Mouse (Mus musculus) neural tube, embryonic 10.5 days (tissue): ENCODE results near the gene Gm42715.
"Not testable (repeated sequence)": the region's sequence is repeated elsewhere in the genome, so short reads cannot be mapped to it uniquely, and the experiment has no call there.

Source experiments
- DNase-seq: peaks from one replicate; pipeline ENCODE4 v3.0.0-alpha.2; 2017; ENCODE audit warnings: low spot score; ENCODE audit errors: extremely low spot score

Gene Gm42715

DNA sequence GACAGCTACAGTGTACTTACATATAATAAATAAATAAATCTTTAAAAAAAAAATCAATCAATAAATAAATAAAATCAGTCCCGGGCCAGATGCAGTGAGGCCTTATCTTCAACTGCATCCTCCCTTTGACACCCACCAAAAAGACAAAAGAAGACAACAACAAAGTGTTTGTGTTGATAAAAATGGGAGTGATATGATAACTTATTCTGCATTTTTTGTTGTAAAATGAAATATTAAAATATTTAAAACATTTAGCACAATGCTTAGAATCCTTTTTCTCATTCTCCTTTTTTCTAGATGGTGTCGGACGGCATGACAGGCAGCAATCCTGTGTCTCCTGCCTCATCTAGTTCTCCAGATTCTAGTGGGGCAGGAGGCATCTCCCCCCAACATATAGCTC lies at the start of gene Gm42715:
Gene Gm42715, plus strand, starts transcription at position 301 of the 400 bp plus-strand sequence.
- DNase-seq = no peak

DNA sequence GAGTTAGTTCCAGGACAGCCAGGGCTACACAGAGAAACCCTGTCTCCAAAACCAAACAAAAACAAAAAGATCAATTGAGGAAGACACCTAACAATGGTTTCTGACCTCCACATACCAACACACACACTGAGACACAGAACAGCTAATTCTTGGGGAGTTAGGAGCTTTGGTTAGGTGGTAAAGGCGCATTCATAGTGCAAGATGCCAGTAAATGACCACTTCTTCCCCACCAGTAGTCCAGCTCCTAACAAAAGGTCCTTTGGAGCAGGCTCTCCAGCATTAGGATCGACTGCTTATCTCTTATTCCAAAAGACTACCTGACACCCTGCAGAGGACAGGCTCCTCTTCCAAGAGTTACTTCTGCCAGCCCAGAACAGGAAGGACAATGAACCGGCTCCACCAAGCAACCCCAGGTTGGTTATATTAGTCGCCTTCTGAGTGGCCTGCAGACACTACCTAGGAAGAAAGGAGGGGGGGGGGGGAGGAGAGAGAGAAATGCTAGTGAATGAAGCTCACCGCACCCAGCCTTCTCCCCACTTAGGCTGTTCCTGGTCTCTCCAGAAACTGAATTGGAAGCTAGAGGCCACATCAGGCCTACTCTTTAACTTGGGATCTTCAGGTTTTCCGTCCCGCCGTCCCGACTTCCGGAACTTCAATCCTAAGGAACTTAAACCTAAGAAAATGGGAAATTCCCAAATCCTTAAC lies 49.2 kb upstream of the Gm42715 start:
- DNase-seq = peak; percentile 56

DNA sequence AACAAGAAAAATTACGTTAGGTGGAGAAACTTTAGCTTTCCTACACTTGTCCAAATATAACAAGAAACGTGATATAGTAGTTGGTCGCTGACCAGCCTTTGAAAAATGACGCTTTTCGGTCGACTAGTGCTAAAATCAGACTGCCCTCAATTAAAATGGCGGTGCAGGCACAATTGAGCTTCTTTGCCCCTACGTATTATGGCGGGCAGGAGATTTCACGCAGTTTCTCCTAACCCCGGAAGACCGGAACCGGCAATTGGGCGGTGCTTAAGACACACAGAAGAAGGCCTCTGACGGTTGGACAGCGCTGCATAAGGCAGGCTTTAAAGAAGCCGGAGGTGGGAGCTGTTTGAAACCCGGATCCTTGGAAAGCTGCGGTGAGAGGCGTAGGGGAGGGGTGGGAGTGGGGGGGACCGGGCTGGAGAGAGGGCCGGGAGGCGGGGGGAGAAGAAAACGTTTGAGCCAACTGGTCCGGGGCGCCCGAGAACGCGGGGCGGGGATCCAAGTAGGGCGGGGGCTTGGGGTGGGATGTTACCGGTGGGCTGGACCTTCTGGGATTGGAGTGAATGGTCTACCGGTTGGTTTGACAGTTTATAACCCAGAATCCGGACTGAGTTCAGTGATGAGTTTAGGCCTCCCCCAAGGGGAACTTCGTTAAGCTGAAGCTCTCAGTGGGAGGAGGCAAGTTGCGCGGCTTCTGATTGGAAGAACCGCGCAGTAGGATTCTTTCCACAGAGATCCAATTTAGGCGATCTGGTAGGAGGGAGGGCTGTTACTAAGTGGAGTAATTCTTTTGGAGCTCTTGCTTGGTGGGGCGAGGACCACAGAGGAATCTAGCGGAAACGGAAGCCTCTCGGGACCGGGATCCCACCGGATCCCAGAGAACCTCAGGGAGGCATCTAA lies 48.4 kb upstream of the Gm42715 start:
- peak; percentile 89 for DNase-seq

DNA sequence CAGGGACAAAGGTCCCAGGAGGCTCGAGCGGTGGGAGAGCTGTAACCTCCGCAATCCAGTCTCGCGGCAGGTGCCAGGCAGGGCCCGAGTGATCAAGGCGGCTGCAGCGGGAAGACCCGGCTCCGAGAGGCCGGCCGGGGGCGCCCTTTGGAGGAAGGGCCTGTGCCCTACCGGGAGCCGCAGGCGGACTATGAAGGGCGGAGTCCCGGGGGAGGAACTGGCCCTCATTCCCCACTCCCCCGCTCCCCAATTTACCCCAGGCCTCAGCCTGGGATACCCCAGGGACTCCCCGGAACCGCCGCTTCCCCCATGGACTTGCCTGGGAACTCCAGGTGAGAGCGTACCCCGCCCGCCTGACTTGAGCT lies 47.8 kb upstream of the Gm42715 start:
- peak; percentile 73 for DNase-seq

DNA sequence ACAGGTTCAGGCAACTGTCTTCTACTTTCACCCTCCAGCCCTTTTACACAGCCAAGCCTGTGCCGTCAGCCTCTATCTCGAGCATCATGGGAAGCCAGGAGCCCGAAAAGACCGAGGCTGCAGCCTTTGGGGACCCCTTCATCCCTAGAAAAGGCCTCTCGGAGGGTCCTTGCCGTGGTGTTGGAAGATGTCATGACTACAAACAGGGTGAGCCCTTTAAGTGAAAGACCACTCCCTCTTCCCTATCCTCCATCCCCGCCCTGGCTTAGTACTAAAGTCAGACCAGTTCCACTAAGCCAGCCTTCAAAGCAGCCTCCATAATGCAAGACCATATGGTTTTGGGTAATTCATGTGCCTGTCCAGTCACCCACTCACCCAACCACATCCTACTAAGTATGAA lies 47.3 kb upstream of the Gm42715 start:
- DNase-seq = no peak

DNA sequence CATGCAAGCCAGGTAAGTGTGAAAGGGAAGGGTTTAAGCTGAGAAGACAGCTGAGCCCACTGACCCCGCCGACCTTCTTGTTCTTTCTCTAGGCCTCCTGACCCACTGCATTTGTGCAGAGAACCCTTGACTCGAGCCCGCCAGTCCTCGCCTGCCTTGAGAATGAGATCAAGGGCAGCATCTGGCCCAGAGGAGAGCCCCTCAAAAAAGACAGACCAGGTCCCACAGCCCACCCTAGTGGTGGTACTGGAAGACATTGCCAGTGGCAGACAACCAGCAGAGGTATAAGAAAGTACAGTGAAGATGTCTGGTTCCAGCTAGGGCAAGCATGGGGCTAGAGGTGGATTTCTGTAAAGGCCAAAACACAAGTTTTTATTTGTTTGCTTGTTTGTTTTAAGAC lies 45.7 kb upstream of the Gm42715 start:
- no peak for DNase-seq

DNA sequence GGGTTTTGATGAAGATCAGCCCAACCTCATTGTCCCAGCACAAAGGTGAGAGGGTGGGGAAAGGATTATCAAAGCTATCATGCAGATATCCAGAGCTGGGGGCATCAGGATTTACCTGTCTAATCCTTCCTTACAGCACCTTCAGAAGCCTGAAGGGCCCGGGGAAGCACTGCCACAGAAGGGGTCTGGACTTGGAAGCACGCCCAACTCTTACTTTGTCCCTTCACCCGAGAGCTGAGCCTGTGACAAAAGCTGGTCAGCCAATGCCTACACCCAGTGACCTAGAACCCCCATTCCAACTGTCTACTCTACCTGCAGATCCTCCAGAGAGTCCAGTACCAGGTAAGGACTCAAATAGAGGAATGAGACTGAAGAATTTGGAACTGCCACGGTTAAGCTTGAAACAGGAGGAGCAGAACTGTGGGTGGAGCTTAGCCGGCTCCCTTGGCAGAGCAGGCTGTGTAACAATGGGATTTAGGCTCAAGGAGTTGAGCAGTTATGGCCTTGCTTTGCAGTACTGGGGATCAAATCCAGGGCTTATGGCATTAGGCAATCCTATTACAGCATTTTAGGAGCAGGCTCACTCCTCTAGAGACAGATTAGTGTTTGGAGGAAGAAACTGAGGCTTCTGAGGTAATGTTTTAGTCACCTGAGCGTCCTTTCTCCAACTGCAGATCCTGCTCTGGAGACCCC lies 44.9 kb upstream of the Gm42715 start:
- no peak for DNase-seq

DNA sequence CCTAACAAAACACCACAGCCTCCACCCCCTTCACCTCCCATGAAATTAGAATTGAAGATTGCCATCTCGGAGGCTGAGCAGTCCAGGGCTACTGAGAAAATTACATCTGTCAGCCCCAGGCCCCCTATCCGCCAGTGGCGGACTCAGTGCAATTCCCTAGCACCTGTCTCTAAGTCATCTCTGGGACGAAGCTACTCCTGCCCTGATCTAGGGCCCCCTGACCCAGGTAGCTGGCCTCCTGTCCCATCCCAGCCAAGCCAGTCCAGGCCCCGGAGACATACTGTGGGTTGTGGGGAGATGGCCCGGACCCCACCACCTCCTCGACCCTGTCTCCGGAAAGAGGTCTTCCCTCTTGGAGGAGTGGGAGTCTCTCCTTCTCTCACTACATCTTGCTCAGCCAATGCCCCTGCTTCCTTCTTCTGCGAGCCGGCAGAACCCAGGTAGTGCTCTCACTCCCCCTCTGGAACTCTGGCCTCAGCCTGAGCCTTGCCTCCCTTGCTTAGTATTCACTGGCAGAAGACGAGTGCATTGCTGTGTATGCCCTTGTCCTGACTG lies 44.1 kb upstream of the Gm42715 start:
- no peak for DNase-seq

DNA sequence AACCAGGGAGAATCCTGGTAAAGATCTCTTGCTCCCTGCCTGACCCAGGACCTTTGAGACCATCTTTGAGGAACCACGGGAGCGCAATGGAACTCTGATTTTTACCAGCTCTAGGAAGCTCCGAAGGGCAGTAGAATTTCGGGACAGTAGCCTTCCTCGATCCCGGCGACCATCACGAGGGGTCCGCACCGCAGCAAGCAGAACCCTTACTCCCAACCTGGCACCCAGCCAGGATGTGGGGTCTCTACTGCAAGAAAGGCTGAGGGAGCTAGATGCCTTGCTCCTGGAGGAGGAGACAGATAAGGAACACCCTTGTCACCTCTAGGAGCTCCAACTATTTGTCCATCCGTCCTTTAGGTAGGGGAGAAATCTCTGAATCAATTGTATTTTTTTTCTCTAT lies 43.0 kb upstream of the Gm42715 start:
- DNase-seq = no peak

DNA sequence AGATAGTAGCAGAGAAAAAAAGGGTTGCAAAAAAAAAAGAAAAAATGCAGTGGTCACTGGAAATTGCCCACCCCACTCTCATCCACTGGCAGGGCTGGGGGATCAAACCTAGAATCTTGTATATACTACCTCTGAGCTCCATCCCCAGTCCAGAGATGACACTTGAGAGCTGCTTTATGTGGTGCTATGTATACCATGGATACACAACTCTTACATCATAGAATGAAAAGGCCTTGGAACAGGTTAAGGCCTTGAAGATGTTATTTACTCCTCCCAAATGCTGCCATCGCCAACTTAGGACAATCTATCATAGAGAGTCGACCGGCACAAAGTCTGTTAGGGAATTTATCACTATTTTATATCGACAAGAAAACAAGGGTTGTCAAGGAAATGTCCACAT lies 42.5 kb upstream of the Gm42715 start:
- DNase-seq = no peak

DNA sequence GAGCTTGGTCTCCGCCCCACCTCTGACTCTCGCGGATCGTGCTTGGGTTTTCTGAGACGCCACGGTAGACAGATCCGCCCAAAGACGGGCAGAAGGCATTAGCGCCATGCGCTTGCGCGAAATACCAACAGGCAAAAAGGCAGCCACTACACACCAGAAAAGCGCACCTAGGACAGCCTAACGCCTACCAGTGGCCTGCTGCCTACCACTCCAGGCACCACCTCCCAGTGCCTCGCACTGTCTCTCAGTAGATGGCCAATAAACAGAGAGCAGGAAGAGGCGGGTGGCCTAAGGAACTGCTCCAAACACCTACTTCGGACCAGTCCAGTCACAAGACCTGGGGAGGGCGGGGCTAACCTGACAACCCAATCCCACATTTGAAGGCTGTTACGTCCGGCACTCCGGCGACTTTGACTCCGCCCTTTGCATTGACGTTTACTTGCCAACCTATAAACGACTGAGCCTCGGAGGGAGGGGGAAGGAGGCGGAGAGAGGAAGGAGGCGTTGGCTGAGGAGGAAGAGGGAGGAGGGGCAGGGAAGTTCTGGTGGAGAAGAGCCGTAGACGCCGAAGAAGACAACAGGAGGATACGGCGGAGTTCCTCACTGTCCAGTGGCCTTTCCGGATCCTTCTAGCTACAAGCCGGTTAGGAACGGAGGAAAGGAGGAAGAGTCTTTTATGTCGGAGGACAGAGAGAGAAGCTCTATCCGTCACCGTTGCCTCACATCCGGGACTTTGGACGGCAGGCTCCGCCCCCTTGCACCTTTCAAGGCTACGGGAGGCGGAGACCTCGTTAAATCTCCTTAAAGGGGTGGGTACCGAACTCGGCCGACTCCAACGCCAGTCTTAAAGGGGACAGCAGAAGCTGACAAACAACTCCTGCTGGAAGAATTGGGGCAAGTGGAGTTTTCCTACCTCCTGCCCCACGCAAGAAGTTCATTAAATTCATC lies 41.4 kb upstream of the Gm42715 start:
- peak; percentile 99 for DNase-seq

DNA sequence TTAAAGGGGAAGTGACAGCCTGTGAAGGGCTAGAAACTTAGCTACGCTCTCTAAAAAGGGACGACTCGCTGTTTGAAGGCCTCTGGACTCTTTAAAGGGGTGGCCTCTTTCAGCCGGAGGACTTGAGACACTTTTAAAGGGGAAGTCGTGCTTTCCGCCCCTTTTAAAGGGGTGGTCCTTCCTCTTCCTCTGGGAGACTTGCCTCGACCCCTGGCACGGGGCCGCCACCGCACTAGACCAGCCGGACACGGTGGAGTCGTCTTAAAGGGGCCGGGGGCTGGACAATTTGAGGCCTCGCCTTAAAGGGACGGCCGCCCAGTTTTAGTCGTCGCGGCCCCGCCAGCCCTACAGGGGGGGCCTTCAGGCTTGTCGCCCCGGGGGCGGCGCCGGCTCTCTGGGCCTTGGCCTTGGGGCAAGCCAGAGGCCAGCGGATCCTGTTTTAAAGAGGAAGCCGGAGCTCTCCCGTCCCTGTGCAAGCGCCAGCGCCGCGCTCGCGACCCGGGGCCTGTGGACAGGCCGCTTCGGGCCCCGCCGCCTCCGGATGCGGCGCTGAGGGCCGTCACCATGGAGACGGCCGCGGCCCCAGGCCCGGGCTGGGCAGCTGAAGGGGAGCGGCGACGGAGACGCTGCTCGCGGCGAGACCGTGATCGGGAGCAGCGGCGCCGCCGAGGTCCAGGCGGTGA lies 40.6 kb upstream of the Gm42715 start, which contains the start of gene Fbrs:
Gene Fbrs, plus strand, starts transcription at position 565 of the 683 bp plus-strand sequence.
- DNase-seq = peak; percentile 91

DNA sequence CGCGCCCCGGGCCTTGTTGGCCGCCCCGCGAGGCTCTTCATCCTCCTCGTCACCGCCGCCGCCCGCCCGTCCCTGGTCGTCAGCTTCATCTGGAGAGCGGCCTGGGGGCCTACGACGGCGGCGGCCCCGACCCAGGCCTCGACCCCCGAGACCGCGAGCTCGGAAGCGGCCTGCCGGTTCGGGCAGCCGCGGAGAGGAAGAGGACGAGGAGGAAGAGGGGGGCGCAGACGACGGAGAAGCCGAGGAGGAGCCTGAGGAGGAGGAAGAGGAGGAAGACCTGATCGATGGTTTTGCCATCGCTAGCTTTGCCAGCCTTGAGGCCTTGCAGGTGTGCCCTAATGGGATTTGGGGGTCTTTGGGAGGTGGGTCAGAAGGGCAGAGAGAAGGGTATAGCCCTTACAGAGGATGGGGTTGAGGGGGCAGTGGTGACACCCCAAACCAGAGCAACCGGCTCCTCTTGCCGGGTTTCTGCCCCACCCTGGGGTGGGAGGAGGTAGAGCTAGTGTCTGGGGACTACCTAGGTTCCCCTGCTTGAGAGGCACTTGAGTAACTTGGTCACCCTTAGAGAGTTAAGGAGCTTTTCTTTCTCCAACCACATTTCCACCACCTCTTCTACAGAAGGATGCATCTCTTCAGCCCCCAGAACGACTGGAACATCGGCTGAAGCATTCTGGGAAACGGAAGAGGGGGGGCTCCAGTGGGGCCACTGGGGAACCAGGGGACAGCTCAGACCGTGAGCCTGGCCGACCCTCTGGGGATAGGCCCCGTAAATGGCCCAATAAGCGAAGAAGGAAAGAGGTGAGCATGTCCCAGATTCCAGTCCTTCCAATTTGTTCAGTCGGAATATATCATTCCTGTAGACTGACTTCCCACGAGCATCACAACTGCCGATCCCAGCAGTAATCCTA lies 39.8 kb upstream of the Gm42715 start:
- DNase-seq = no peak

DNA sequence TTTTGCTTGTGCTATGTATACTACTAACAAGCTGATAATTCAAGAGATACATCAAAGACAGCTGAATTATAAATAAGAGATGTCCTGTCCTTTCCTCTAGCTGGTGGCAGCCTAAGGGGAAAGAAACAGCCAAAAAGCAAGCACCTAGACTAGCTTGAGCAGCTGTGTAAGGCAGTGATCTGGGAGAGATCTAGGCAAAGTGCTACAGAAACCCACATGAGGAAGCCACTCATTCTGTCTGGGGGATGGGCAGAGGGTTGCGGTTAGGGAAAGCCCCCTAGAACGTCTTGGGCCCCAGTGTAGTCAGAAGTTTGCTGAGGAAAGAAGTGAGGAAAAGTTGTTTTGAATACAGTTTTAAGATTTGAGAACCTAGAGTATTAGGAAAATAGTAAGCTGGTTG lies 39.1 kb upstream of the Gm42715 start:
- no peak for DNase-seq

DNA sequence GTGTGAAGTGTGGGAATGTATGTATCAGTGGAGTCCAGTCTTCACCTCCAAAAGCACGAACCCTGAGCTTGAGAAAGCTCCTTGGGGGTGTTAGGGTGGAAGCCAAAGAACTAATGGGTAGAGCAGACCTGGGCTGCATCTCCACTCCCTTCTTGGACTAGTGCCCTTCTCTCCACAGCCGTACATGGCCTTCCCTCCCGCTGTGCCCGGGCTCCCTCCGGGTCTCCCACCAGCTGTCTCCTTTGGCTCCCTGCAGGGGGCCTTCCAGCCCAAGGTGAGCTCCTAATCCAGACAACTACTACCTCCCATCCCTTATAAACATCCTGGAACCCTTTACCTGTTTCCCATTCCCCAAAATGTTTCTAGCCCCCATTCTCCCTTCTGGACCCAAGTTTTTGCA lies 34.0 kb upstream of the Gm42715 start:
- no peak for DNase-seq

DNA sequence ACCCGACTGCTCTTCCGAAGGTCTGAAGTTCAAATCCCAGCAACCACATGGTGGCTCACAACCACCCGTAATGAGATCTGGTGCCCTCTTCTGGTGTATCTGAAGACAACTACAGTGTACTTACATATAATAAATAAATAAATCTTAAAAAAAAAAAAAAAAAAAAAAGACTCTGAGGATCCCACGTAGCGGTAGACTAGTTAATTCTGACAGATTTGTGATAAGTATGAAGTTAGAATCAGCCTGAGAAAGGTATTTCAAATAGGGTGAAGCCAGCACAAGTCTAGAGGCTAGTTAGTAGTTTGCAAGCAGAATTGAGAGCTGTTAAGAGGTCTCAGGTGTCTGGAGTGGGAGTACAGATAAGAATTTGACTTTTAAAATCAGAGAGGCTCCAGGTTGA lies 31.0 kb upstream of the Gm42715 start:
- DNase-seq = not testable (repeated sequence)

DNA sequence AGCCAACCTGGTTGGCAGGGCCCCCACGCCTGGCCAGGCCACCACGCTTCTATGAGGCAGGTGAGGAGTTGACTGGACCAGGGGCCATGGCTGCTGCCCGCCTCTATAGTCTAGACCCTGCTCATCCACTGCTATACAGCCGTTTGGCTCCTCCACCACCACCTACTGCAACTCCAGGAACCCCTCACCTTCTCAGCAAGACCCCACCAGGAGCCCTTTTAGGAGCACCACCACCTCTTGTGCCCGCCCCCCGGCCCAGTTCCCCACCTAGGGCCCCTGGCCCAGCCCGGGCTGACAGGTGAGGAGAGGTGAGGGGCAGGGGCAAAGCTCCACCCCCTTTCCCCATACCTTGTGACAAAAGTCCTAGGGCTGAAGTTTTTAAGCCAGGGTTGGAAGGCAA lies 29.4 kb upstream of the Gm42715 start:
- DNase-seq = no peak

DNA sequence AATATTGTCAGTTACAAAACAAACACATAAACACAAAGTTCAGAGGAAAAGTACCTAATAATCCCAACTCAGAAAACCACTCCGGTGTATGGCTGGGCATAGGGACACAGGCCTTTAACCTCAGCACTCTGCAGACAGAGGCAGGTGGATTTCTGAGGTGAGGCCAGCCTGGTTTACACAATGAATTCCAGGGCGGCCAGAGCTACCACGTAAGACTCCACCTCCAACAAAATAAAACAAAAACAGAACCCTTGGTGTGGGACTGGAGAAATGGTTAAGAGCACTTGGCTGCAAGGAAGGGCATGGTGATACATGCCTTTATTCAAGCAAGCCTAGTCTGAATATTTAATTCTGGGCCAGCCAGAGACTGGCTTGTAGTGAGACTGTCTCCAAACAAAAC lies 27.5 kb upstream of the Gm42715 start:
- DNase-seq = no peak

DNA sequence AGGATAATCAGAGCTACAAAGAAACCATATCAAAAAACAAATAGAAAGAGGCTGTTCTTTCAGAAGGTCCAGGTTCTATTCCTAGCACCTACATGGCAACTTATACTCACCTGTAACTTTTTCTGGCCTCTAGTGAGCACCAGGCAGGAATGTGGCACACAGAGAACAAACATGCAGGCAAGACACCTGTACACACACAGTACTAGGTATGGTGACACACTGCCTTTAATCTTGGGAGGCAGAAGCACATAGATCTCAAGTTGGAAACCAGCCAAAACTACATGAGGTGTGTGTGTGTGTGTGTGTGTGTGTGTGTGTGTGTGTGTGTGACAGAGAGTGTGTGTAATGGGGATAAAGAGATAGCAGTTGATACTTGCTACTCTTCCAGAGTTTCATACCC lies 24.7 kb upstream of the Gm42715 start:
- DNase-seq = no peak
